Mouse (Mus musculus) MEL (cell line): ENCODE measurements around the gene Zfp513. TPM values are rescaled to one million over a fixed set of nuclear protein-coding genes. Genes with fewer than 3 reads are reported as not detected.
A peak's percentile ranks its signal among the peaks of the same experiment; 100 is the strongest.

Source experiments
- DNase-seq: peaks from one replicate; pipeline ENCODE4 v3.0.0; 2011; ENCODE audit warnings: low read depth, low spot score
- H3K27ac ChIP-seq: 2 replicates; pipeline ENCODE4 v1.5.1; 2012; ENCODE audit warnings: low read depth, mild to moderate bottlenecking, control low read depth, low read length, moderate library complexity; ENCODE audit not compliant: control insufficient read depth
- H3K27me3 ChIP-seq, 2 experiments: fragments of 150-350 bp in 1 of 2; sonication (generic) in 1 of 2; 2 replicates each; pipeline ENCODE4 v1.6.1; 2012; ENCODE audit warnings: low read length in 2 of 2, mild to moderate bottlenecking in 2 of 2, improper control_type of control experiment in 1 of 2, moderate library complexity in 1 of 2; ENCODE audit not compliant: insufficient read depth in 2 of 2, control insufficient read depth in 1 of 2
- H3K36me3 ChIP-seq, 2 experiments: 2 replicates each; pipeline ENCODE4 v1.6.1; 2012 to 2014; ENCODE audit warnings: low read length in 2 of 2, improper control_type of control experiment in 1 of 2, inconsistent platforms in 1 of 2, mild to moderate bottlenecking in 1 of 2; ENCODE audit not compliant: insufficient read depth in 2 of 2, control insufficient read depth in 1 of 2
- H3K4me1 ChIP-seq, 2 experiments: fragments of 150-350 bp in 1 of 2; sonication (generic) in 1 of 2; 2 replicates each; pipeline ENCODE4 v1.6.1; 2012; ENCODE audit warnings: low read length in 2 of 2, improper control_type of control experiment in 1 of 2, mild to moderate bottlenecking in 1 of 2; ENCODE audit not compliant: insufficient read depth in 2 of 2, control insufficient read depth in 1 of 2
- H3K4me3 ChIP-seq, 2 experiments: fragments of 150-350 bp in 1 of 2; sonication (generic) in 1 of 2; 2 replicates each; pipeline ENCODE4 v1.5.1; 2012; ENCODE audit warnings: low read depth in 2 of 2, low read length in 2 of 2, mild to moderate bottlenecking in 2 of 2, moderate library complexity in 2 of 2, control low read depth in 1 of 2, improper control_type of control experiment in 1 of 2; ENCODE audit not compliant: control insufficient read depth in 1 of 2, insufficient read depth in 1 of 2
- H3K79me2 ChIP-seq: 2 replicates; pipeline ENCODE4 v1.6.1; 2012; ENCODE audit warnings: mild to moderate bottlenecking, low read length, moderate library complexity; ENCODE audit not compliant: control insufficient read depth, poor library complexity, insufficient read depth
- H3K9ac ChIP-seq: 2 replicates; pipeline ENCODE4 v1.6.1; 2012; ENCODE audit warnings: low read depth, mild to moderate bottlenecking, control low read depth, low read length, moderate library complexity; ENCODE audit not compliant: control insufficient read depth, poor library complexity, severe bottlenecking
- H3K9me3 ChIP-seq: fragments of 150-350 bp; sonication (generic); replicated peaks from 2 replicates; pipeline ENCODE4 v1.6.1; 2012; ENCODE audit warnings: mild to moderate bottlenecking, low read length, improper control_type of control experiment, moderate library complexity; ENCODE audit not compliant: insufficient read depth
- E2F4 ChIP-seq: IDR thresholded peaks from 2 replicates; pipeline ENCODE4 v1.6.1; 2011; ENCODE audit warnings: low read depth, low read length, improper control_type of control experiment, borderline replicate concordance
- GABPA ChIP-seq: IDR thresholded peaks from 2 replicates; pipeline ENCODE4 v1.6.1; 2012; ENCODE audit warnings: low read depth, mild to moderate bottlenecking, inconsistent platforms, low read length, improper control_type of control experiment, moderate library complexity
- MAFK ChIP-seq: IDR thresholded peaks from 2 replicates; pipeline ENCODE4 v1.6.1; 2011; ENCODE audit warnings: low read depth, mild to moderate bottlenecking, low read length, improper control_type of control experiment, borderline replicate concordance
- MAX ChIP-seq: IDR thresholded peaks from 2 replicates; pipeline ENCODE4 v1.6.1; 2011; ENCODE audit warnings: low read length, improper control_type of control experiment
- NELFE ChIP-seq: IDR thresholded peaks from 2 replicates; pipeline ENCODE4 v1.6.1; 2011; ENCODE audit warnings: low read depth, low read length, improper control_type of control experiment
- NRF1 ChIP-seq: IDR thresholded peaks from 2 replicates; pipeline ENCODE4 v1.6.1; 2014; ENCODE audit warnings: low read depth, mild to moderate bottlenecking, inconsistent platforms, low read length, improper control_type of control experiment, moderate library complexity; ENCODE audit not compliant: poor library complexity, insufficient read depth, severe bottlenecking
- POLR2A ChIP-seq, 2 experiments: IDR thresholded peaks; 2 replicates each; pipeline ENCODE4 v1.6.1; 2011 to 2012; ENCODE audit warnings: low read length in 2 of 2, mild to moderate bottlenecking in 2 of 2, control low read depth in 1 of 2, improper control_type of control experiment in 1 of 2, low read depth in 1 of 2, moderate library complexity in 1 of 2; ENCODE audit not compliant: control insufficient read depth in 1 of 2, insufficient read depth in 1 of 2, poor library complexity in 1 of 2
- RAD21 ChIP-seq: IDR thresholded peaks from 2 replicates; pipeline ENCODE4 v1.6.1; 2011; ENCODE audit warnings: mild to moderate bottlenecking, low read depth, low read length, improper control_type of control experiment
- RCOR1 ChIP-seq: IDR thresholded peaks from 2 replicates; pipeline ENCODE4 v1.6.1; 2012; ENCODE audit warnings: low read depth, mild to moderate bottlenecking, inconsistent platforms, low read length, improper control_type of control experiment
- SIN3A ChIP-seq: IDR thresholded peaks from 2 replicates; pipeline ENCODE4 v1.6.1; 2012; ENCODE audit warnings: low read length, improper control_type of control experiment, inconsistent platforms
- TBP ChIP-seq: IDR thresholded peaks from 2 replicates; pipeline ENCODE4 v1.8.0; 2011; ENCODE audit warnings: low read depth, low read length, improper control_type of control experiment
- UBTF ChIP-seq: IDR thresholded peaks from 2 replicates; pipeline ENCODE4 v1.6.1; 2012; ENCODE audit warnings: low read depth, mild to moderate bottlenecking, inconsistent platforms, low read length, improper control_type of control experiment, moderate library complexity, borderline replicate concordance; ENCODE audit not compliant: insufficient read depth
- ZC3H11A ChIP-seq: IDR thresholded peaks from 2 replicates; pipeline ENCODE4 v1.6.1; 2012; ENCODE audit warnings: low read depth, mild to moderate bottlenecking, inconsistent platforms, low read length, improper control_type of control experiment
- ZKSCAN1 ChIP-seq: IDR thresholded peaks from 2 replicates; pipeline ENCODE4 v1.6.1; 2012; ENCODE audit warnings: low read depth, mild to moderate bottlenecking, inconsistent platforms, low read length, improper control_type of control experiment, moderate library complexity
- ZMIZ1 ChIP-seq: IDR thresholded peaks from 2 replicates; pipeline ENCODE4 v1.6.1; 2012; ENCODE audit warnings: low read depth, mild to moderate bottlenecking, inconsistent platforms, low read length, improper control_type of control experiment, moderate library complexity
- ZNF384 ChIP-seq: IDR thresholded peaks from 2 replicates; pipeline ENCODE4 v1.6.1; 2012; ENCODE audit warnings: low read depth, mild to moderate bottlenecking, inconsistent platforms, low read length, improper control_type of control experiment
- polyA plus RNA-seq, 2 experiments: library from polyadenylated mRNA; stranded (reverse) in 1 of 2; unstranded in 1 of 2; fragments of >175 nt in 1 of 2; fragments of >200 nt in 1 of 2; gene quantifications; 2 replicates each; pipeline versions ENCODE4 v1.2.1 to v1.2.4; 2012; ENCODE audit warnings: low replicate concordance in 2 of 2, low read depth in 1 of 2; ENCODE audit not compliant: insufficient read length in 2 of 2, insufficient read depth in 1 of 2, missing spikeins in 1 of 2
- total RNA-seq: library from RNA; depleted of rRNA; stranded (reverse); fragments of 300-350 nt; gene quantifications from 2 replicates; pipeline ENCODE4 v1.2.3, GENCODE M21; 2012

The Zfp513 gene
- total and polyA plus RNA-seq, 3 experiments = 7.0 to 15.2 TPM; not detected in 1

DNA sequence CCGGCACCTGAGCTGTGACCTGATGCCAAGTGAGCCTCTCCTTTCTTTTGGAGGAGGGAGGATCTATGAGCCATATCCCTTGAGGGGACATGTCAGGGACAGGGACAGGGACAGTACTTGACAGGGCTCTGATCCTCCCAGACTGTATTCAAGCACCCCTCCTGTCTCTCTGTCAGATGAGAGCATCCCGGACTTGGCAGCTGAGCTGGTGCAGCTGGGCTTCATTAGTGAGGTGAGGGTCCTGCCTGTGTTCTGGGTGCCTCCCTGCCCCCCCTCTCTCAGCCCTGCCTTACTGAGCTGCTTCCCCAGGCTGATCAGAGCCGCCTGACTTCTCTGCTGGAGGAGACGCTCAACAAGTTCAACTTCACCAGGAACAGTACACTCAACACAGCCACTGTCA lies 48.6 kb upstream of the Zfp513 start:
- no peak for DNase-seq
- H3K36me3 ChIP-seq = peaks cover 0 to 19% of the 10 kb centered on the region in 2 experiments; a peak in 2 of 4 replicates
- H3K27ac ChIP-seq = no peak overlapping the region
- H3K79me2 ChIP-seq = no peaks in the 10 kb centered on the region
- no peak overlapping the region for H3K9ac ChIP-seq
- H3K4me3 ChIP-seq = no peak overlapping the region
- H3K27me3 ChIP-seq = no peaks in the 10 kb centered on the region
- H3K9me3 ChIP-seq = no peaks in the 10 kb centered on the region
- no peaks in the 10 kb centered on the region for H3K4me1 ChIP-seq
- TF ChIP-seq TBP (no peak), UBTF (no peak), NRF1 (no peak), ZKSCAN1 (no peak), RAD21 (no peak), MAX (no peak), SIN3A (no peak), ZMIZ1 (no peak)

DNA sequence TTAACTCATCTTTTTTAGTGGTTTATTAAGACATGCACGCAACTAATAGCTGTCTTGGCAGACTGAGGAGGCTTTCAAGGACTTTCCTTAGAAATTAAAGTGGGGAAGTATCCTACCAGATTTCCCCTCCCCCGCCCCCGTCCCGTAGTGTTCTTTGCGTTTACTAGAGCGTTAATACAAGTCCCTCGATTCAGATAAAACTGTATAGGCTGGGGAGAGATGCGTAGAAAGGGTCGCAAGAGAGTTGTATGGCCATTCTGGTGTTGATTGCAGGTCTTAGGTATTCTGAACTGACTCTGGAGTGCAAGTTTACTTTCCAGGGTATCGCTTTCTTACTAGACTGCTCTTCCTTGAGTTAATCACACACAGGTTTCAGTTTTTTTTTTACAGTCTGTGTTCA lies 40.1 kb upstream of the Zfp513 start:
- H3K9ac ChIP-seq = peak overlapping the region; percentile 85
- TF ChIP-seq ZC3H11A (no peak), RCOR1 (no peak), ZNF384 (peak; percentile 68; the same call in 1 of the 2 replicates), GABPA (no peak), MAFK (no peak), NELFE (no peak), POLR2A (IDR thresholded peaks at IDR 0.05; ENCODE audit: control insufficient read depth in 1 of 2, insufficient read depth in 1 of 2, low read depth in 1 of 2, low read length in 2 of 2, poor library complexity in 1 of 2) (no peak), E2F4 (no peak)
- no peaks in the 10 kb centered on the region for H3K27me3 ChIP-seq
- H3K9me3 ChIP-seq = no peaks in the 10 kb centered on the region
- H3K36me3 ChIP-seq = peaks cover 7% of the 10 kb centered on the region in 2 experiments
- peaks cover 17% of the 10 kb centered on the region for H3K79me2 ChIP-seq
- peak overlapping the region; percentile 79 to 100 for H3K4me3 ChIP-seq
- DNase-seq = peak; percentile 59
- peaks cover 0 to 2% of the 10 kb centered on the region in 2 experiments; a peak in 2 of 4 replicates for H3K4me1 ChIP-seq
- H3K27ac ChIP-seq = no peak overlapping the region
